Mouse (Mus musculus) layer of hippocampus, postnatal 14 days (tissue): ENCODE results near the gene Snx20. TPM values are rescaled to one million over a fixed set of nuclear protein-coding genes. Genes with fewer than 3 reads are reported as not detected.
"Not testable (repeated sequence)": the region's sequence is repeated elsewhere in the genome, so short reads cannot be mapped to it uniquely, and the experiment has no call there.

Experiments used
- DNase-seq, 2 experiments: peaks; one replicate each; pipeline ENCODE4 v3.0.0; 2021 to 2022; ENCODE audit warnings: low spot score in 2 of 2, mixed read lengths in 1 of 2
- long read RNA-seq, 2 experiments: library from polyadenylated mRNA; stranded (forward); transcript quantifications; one replicate each; pipeline ENCODE4 v2.0.0; 2021
- total RNA-seq, 2 experiments: library from RNA; stranded (reverse); gene quantifications; 2 replicates each; pipeline ENCODE4 v1.2.3; 2021

The Snx20 gene
- total RNA-seq: 1 to 10 TPM; 2.1 to 2.2 TPM
- long read RNA-seq, experiment 1, partial matches to known transcripts: 1 of 2 reads
- long read RNA-seq, experiment 1, other reads (novel, unspliced or antisense): 0 of 2 reads
- long read RNA-seq, experiment 2, partial matches to known transcripts: 1 of 3 reads
- long read RNA-seq, experiment 2, other reads (novel, unspliced or antisense): 1 of 3 reads

DNA sequence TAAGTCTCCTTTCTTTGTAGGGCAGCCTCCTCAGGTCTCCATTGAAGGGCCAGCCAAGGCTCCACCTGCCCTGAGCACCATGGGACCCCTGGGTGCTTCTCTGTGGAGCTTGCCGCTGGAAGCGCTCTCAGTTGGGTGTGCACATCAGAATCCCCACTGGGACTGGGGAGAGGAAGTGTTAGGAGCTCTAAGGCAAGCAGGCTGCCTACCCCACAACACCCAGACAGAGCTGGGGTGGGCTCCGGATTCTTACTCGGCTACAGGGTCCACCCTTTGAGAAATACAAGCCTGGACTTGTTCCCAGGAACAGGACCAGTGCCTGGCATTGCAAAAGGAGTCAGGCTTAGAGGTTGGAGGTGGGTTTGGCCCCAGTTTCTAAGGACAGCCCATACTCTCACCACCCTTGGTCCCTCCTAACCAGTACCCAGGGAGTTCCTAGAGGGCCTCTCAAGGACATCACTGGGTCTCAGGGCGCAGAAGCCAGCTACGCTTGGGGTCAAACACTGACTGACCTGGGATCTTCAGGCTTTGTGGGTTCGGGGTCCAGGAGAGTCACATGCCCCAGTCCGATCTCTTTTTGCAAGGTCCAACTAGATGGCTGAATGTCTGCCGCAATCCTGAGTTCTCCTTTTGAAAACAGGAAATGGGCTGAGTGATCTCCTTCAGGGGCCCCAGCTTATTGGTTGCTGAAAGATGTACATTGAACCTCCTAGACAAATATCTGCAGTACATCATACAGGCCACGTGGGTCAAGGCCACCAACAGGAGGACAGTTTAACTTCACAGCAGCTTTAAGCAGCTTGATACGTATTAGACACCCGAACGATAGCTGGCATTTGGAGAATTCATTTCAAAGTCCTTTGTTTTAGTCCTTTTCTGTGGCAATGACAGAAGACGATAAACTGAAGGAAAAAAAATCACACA lies at the start of gene Snx20:
TSS of gene Snx20 (minus strand) at position 655 of the 924 bp plus-strand sequence.
- no peak for DNase-seq

DNA sequence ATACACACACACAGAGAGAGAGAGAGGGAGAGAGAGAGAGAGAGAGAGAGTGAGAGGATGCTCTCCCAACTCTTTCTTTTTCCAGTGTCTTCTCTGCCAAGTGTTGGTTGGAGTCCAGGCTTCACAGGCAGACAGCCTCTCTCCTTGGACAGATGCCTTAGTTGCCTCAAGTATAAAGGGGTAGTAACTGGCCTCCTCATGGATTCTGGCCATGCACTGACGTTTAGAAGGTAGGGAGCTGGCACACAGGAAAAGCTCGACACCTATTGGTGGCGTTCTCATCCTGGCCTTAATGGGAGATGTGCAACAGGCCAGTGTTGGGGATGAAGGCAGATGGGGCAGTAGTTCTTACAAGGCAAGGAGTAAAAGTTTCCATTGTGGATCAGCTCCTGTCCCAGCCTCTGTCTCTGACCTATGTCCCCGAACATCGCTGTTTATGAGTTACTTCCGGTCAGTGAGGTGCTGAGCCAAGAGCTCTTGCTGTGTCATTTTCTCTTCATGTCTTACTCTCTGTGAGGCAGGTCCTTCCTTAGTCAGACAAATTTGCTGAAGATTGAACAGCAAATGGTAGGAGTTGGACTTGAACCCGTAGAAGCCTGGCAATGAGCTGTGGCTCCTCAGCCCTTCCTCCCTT lies 47.8 kb upstream of the Snx20 start:
- DNase-seq: peak in 1 of 2 experiments; percentile 33

DNA sequence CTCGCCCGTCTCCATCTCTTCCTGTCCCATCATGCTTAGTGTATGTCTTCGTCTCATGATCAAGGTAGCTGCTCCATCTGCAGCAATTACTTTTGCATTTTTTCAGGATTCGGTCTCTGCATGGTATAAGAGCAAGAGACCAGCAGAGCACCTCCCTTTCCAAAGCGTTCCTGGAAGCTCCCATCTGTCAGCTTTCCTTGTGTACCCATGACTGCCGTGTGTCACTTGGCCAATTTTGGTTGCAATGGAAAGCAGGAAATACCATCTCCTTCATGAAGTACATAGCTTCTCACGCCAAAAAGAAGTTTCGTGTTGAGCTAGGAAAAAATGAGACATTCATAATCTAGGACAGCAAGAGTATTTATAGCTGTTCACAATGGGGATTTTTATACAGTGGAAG lies 45.1 kb upstream of the Snx20 start:
- DNase-seq: no peak

DNA sequence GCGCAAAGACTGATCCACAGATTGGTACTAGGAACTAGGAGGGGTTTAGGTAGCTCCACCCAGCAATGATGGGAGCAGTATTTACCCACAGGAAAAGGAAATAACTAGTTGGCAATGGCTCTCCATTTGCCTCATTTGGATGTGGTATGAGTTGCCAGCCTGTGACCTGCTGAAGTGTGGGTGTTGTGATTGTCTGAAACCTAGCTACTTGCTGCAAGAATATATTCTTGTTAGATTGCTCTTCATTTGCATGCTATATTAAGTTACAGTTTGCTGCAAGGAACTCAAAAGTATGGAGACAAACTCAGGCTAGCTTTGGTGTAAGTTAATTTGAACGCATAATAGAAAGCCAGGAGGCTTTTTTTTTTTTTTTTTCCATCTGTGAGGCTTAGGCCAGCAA lies 44.6 kb upstream of the Snx20 start:
- DNase-seq: no peak

DNA sequence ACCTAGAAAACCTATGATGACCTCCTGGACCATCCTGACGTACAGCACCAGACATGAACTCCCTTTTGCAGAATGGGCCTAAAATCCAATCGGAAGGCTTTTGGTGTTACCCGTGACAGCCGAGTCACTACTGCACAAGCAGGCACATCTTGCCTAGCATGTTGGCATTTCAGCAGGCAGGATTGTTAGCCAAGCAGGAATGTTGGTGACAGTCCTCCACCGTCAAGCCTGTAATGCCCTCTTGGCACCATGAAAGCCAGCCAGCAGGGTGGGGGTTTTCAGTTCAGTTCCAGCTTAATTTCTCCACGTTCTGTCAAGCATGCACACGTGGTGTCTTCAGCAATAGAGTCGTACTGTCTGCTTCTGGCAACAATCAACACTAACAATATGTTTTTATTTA lies 41.1 kb upstream of the Snx20 start:
- DNase-seq: no peak

- no peak for DNase-seq
Measured at GRCm38 (mm10) chr8:88675372-88676165, 39.6 kb upstream of the Snx20 start.

DNA sequence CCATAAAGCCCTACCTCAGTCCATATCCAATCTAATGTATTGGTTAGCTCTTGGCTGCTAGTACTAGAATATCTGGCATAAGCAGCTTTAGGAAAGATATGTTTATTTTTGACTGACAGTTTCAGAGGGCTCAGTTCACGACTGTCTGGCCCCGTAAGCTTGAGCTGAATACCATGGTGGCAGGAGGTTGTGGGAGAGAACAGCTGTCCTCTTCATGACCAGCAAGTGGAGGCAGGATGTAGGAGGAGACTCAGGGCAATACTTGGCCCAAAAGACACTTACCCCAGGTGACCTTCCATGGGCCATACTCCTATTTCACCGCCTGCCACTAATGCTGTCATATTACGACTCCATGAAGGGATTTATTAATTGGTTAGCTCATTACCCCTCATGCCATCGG lies 37.9 kb upstream of the Snx20 start:
- DNase-seq: no peak

DNA sequence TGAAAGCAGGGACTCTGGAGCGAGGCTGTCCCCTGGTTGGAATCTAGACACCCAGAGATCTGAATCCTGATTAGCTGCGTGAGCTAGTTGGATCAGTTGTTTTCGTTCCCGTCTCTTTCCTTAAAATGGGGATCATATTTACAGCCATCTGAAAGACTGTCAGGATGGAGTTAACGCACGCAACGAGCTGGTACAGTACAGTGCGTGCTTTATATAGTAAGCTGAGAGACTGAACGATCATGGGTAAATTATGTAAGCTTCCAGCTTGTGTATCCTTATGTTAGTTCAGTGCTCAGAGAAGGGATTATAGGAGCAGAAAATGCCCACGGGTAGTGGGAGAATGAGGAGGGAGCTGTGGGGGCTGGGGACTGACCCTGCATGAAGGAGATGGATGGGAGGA lies 35.6 kb upstream of the Snx20 start:
- DNase-seq: peak in 1 of 2 experiments; percentile 34

- DNase-seq: no peak
Measured at GRCm38 (mm10) chr8:88670782-88671181, 34.9 kb upstream of the Snx20 start.

GRCm38 (mm10) chr8:88668400-88669086 lies 32.6 kb upstream of the Snx20 start:
- DNase-seq: peak; percentile 22 to 37

- no peak for DNase-seq
Measured at GRCm38 (mm10) chr8:88666435-88666834, 30.5 kb upstream of the Snx20 start.

- no peak for DNase-seq
Measured at GRCm38 (mm10) chr8:88664947-88665346, 29.0 kb upstream of the Snx20 start.

GRCm38 (mm10) chr8:88664121-88664520 lies 28.2 kb upstream of the Snx20 start:
- no peak for DNase-seq

DNA sequence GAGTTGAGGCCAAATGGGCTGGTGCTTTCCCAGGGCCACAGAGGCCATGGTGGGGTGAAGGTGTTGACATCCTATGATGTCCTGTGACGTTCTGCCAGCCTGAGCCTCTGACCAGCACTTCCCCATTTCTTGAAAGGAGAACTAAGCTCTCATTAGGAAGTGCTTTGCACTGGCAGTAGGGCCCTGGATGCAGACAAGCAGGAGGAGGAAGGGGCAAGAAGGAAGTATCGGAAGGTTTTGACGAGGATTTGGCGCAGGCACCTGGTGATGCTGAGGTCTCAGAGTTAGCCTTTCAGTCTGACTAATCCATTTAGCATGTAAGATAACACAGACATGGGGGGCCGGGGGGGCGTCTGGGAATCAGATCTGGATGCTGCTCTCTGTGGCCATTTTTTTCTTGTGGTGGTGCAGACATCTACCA lies 26.5 kb upstream of the Snx20 start:
- DNase-seq: no peak

- peak in 1 of 2 experiments; percentile 52 for DNase-seq
Measured at GRCm38 (mm10) chr8:88659873-88660272, 23.9 kb upstream of the Snx20 start.

DNA sequence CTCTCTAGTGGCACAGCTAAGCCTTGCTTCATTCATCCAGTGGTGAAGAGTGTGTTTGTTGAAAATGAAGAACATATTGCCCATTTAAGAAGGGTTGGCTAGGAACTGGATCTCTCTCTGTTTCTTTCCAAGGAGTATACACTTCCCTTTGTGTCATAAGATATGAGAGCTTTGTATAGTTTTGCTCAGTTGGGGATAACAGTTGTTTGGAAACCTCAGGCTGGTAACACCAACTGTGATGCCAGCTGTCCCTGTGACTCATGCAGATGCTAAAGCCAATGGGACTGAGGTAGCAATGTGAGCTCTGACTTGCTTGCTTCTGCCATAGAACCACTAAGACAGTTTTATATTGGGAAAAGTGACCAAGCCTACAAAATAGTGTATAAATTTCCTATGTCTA lies 19.4 kb upstream of the Snx20 start:
- peak in 1 of 2 experiments; percentile 40 for DNase-seq

- DNase-seq: not testable (repeated sequence)
Measured at GRCm38 (mm10) chr8:88651122-88651521, 15.2 kb upstream of the Snx20 start.

GRCm38 (mm10) chr8:88650016-88650708 lies 14.2 kb upstream of the Snx20 start:
- DNase-seq: no peak

DNA sequence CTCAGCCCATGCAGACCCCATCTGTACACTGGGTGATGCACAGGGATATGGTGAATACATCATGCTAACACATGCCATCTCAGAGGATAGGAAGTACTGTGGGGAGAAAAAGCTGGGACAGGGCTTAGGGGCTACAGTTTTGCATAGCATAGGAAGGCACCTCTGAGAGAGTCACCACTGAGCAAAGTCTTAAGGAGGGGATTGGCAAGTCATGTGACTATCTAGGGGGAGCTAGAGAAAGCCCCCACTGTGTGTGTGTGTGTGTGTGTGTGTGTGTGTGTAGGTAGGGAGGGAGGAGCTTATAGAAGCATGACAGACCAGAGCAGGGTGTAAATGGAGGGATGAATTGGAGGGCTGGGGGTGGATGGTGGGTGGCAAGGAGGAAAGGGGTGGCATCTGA lies 12.4 kb upstream of the Snx20 start:
- DNase-seq: no peak
